Mouse (Mus musculus) G1E (cell line): ENCODE data around the gene Rasgrp2. TPM values are rescaled to one million over a fixed set of nuclear protein-coding genes. Genes with fewer than 3 reads are reported as not detected.

Experiments
- ATAC-seq: 2 replicates; pipeline ENCODE4 v1.8.0; 2016; ENCODE audit warnings: mild to moderate bottlenecking; ENCODE audit not compliant: insufficient number of reproducible peaks, poor library complexity, low FRiP score, severe bottlenecking; ENCODE audit errors: extremely low read depth
- DNase-seq: peaks from one replicate; pipeline ENCODE4 v3.0.0; 2012; ENCODE audit warnings: low spot score
- H3K27me3 ChIP-seq: 2 replicates; pipeline ENCODE4 v1.6.1; 2012; ENCODE audit warnings: mild to moderate bottlenecking, low read length, inconsistent platforms; ENCODE audit not compliant: insufficient read depth
- H3K36me3 ChIP-seq: replicated peaks from 2 replicates; pipeline ENCODE3; 2012; ENCODE audit warnings: mild to moderate bottlenecking, inconsistent platforms
- H3K4me1 ChIP-seq: 2 replicates; pipeline ENCODE4 v1.6.1; 2012; ENCODE audit warnings: low read depth, low read length, inconsistent platforms, mixed read lengths; ENCODE audit not compliant: insufficient read depth
- H3K4me3 ChIP-seq: 2 replicates; pipeline ENCODE4 v1.5.1; 2012; ENCODE audit warnings: low read depth, mild to moderate bottlenecking, inconsistent platforms, low read length, moderate library complexity, mixed read lengths
- H3K9me3 ChIP-seq: replicated peaks from 2 replicates; pipeline ENCODE4 v1.6.1; 2012; ENCODE audit warnings: inconsistent platforms
- CTCF ChIP-seq: IDR thresholded peaks from 2 replicates; pipeline ENCODE4 v1.5.1; 2012; ENCODE audit warnings: low read depth, low read length, inconsistent platforms, mixed read lengths
- GATA1 ChIP-seq: IDR thresholded peaks from 2 replicates; pipeline ENCODE4 v1.6.1; 2012; ENCODE audit warnings: borderline replicate concordance, low read length, inconsistent platforms, mixed read lengths
- GATA2 ChIP-seq: IDR thresholded peaks from 2 replicates; pipeline ENCODE4 v1.6.1; 2012; ENCODE audit warnings: low read depth, low read length, inconsistent platforms, borderline replicate concordance
- POLR2AphosphoS5 ChIP-seq: IDR thresholded peaks from 2 replicates; pipeline ENCODE4 v1.6.1; 2012; ENCODE audit warnings: low read depth, low read length, inconsistent platforms; ENCODE audit not compliant: insufficient replicate concordance
- TAL1 ChIP-seq: conservative IDR thresholded peaks from 2 replicates; pipeline ENCODE4 v1.6.1; 2012; ENCODE audit warnings: low read depth, low read length, inconsistent platforms, mixed read lengths
- polyA plus RNA-seq: library from polyadenylated mRNA; stranded (reverse); fragments of >175 nt; gene quantifications from 2 replicates; pipeline ENCODE4 v1.2.3, GENCODE M21; 2012
- total RNA-seq, 2 experiments: library from RNA; stranded (forward) in 1 of 2; stranded (reverse) in 1 of 2; fragments of 200-1000 nt in 1 of 2; fragments of >200 nt in 1 of 2; fragmentation: Nextera tagmentation in 1 of 2; gene quantifications; 2 replicates each; pipeline ENCODE4 v1.2.3; 2014 to 2017

Rasgrp2 gene
- total and polyA plus RNA-seq, 3 experiments = 1.5 to 3.5 TPM; not detected in 1

GRCm38 (mm10) chr19:6420481-6421210, 21.5 kb downstream of the Rasgrp2 start:
- Histone ChIP-seq H3K9me3 (no peaks in the 10 kb centered on the region), H3K27me3 (peaks cover 55% of the 10 kb centered on the region), H3K4me3 (no peak overlapping the region), H3K36me3 (no peaks in the 10 kb centered on the region), H3K4me1 (peaks cover 21% of the 10 kb centered on the region)
- TF ChIP-seq GATA1 (no peak), POLR2AphosphoS5 (no peak), GATA2 (no peak), CTCF (no peak), TAL1 (no peak)
- ATAC-seq (no peak), DNase-seq (no peak)

GRCm38 (mm10) chr19:6421211-6421590, 22.1 kb downstream of the Rasgrp2 start:
- Histone ChIP-seq H3K4me1 (peaks cover 19% of the 10 kb centered on the region), H3K27me3 (peaks cover 52% of the 10 kb centered on the region), H3K4me3 (no peak overlapping the region), H3K36me3 (no peaks in the 10 kb centered on the region), H3K9me3 (no peaks in the 10 kb centered on the region)
- TF ChIP-seq GATA1 (no peak), POLR2AphosphoS5 (no peak), GATA2 (no peak), CTCF (no peak), TAL1 (no peak)
- ATAC-seq = no peak
- no peak for DNase-seq

GRCm38 (mm10) chr19:6422014-6422413, 22.9 kb downstream of the Rasgrp2 start:
- H3K9me3 ChIP-seq = no peaks in the 10 kb centered on the region
- peaks cover 11% of the 10 kb centered on the region for H3K4me1 ChIP-seq
- H3K4me3 ChIP-seq = no peak overlapping the region
- peaks cover 45% of the 10 kb centered on the region for H3K27me3 ChIP-seq
- DNase-seq (no peak), ATAC-seq (no peak)
- H3K36me3 ChIP-seq = no peaks in the 10 kb centered on the region
- TF ChIP-seq POLR2AphosphoS5 (no peak), GATA1 (no peak), CTCF (no peak), GATA2 (no peak), TAL1 (no peak)

- ATAC-seq (no peak), DNase-seq (no peak)
- Histone ChIP-seq H3K36me3 (no peaks in the 10 kb centered on the region), H3K27me3 (peaks cover 34% of the 10 kb centered on the region; the same call in 1 of the 2 replicates), H3K4me1 (peaks cover 4% of the 10 kb centered on the region; the same call in 1 of the 2 replicates), H3K9me3 (peaks cover 7% of the 10 kb centered on the region), H3K4me3 (no peak overlapping the region)
- TF ChIP-seq CTCF (no peak), GATA2 (no peak), POLR2AphosphoS5 (no peak), GATA1 (no peak), TAL1 (no peak)
Measured at GRCm38 (mm10) chr19:6423241-6423640, 24.1 kb downstream of the Rasgrp2 start.

GRCm38 (mm10) chr19:6424137-6424881, 25.2 kb downstream of the Rasgrp2 start:
- no peak for TF ChIP-seq CTCF
- TF ChIP-seq POLR2AphosphoS5 = no peak
- no peak for TF ChIP-seq GATA2
- Histone ChIP-seq H3K9me3 (peaks cover 15% of the 10 kb centered on the region), H3K36me3 (no peaks in the 10 kb centered on the region), H3K4me3 (no peak overlapping the region), H3K27me3 (peaks cover 26% of the 10 kb centered on the region; the same call in 1 of the 2 replicates), H3K4me1 (no peaks in the 10 kb centered on the region; the same call in 1 of the 2 replicates)
- no peak for ATAC-seq
- DNase-seq = no peak

- H3K9me3 ChIP-seq = peaks cover 15% of the 10 kb centered on the region
- DNase-seq = no peak
- H3K27me3 ChIP-seq = peaks cover 15% of the 10 kb centered on the region; the same call in 1 of the 2 replicates
- ATAC-seq = no peak
- H3K36me3 ChIP-seq = no peaks in the 10 kb centered on the region
- no peaks in the 10 kb centered on the region; the same call in 1 of the 2 replicates for H3K4me1 ChIP-seq
- no peak overlapping the region for H3K4me3 ChIP-seq
- TF ChIP-seq GATA2 (no peak), POLR2AphosphoS5 (no peak), TAL1 (no peak), CTCF (no peak), GATA1 (no peak)
Measured at GRCm38 (mm10) chr19:6425595-6425994, 26.5 kb downstream of the Rasgrp2 start.
